Mouse (Mus musculus) lung, adult 2 months (tissue): ENCODE measurements around the gene Rasgrf2. TPM values are rescaled to one million over a fixed set of nuclear protein-coding genes. Genes with fewer than 3 reads are reported as not detected.

Source experiments
- DNase-seq: peaks from one replicate; pipeline ENCODE4 v3.0.0; 2022
- H3K4me1 ChIP-seq: fragments of 200-500 bp; 2 replicates; pipeline ENCODE4 v1.6.1; 2011; ENCODE audit warnings: low read length; ENCODE audit not compliant: control insufficient read depth, insufficient read depth
- H3K4me3 ChIP-seq: fragments of 200-500 bp; replicated peaks from 2 replicates; pipeline ENCODE3; 2011; ENCODE audit warnings: low read depth, mild to moderate bottlenecking, control low read depth, low read length; ENCODE audit errors: extremely low read depth
- CTCF ChIP-seq: fragments of 200-500 bp; IDR thresholded peaks from 2 replicates; pipeline ENCODE4 v1.5.1; 2011; ENCODE audit warnings: mild to moderate bottlenecking, low read length, control low read depth; ENCODE audit not compliant: insufficient read depth
- POLR2A ChIP-seq: fragments of 200-500 bp; IDR thresholded peaks from 2 replicates; pipeline ENCODE4 v1.6.1; 2011; ENCODE audit warnings: low read depth, mild to moderate bottlenecking, control low read depth, low read length, borderline replicate concordance; ENCODE audit errors: extremely low read depth
- WGBS: fragments of 180-500 bp; shearing (Covaris S2); methylation state at CpG from one replicate; pipeline ENCODE4 v1.1.7; 2018; 5-methylcytosine and 5-hydroxymethylcytosine counted together
- polyA plus RNA-seq: library from polyadenylated mRNA; depleted of rRNA; stranded (reverse); fragments of >200 nt; gene quantifications from 2 replicates; pipeline ENCODE4 v1.2.3, GENCODE M21; 2012

Rasgrf2 gene
- polyA plus RNA-seq, 1 experiment: 20.8 TPM

- DNase-seq: no peak
- Histone ChIP-seq H3K4me3 (no peak overlapping the region), H3K4me1 (no peaks in the 10 kb centered on the region)
- WGBS: 91% methylated on average over 12 of the region's 12 CpGs
- no peak for TF ChIP-seq CTCF
- TF ChIP-seq POLR2A: no peak
These were observed 77.7 kb downstream of the Rasgrf2 start for GRCm38 (mm10) chr13:92053748-92054147.

- Histone ChIP-seq H3K4me3 (no peak overlapping the region), H3K4me1 (no peaks in the 10 kb centered on the region)
- no peak for DNase-seq
- no peak for TF ChIP-seq CTCF
- no peak for TF ChIP-seq POLR2A
- WGBS: 61% methylated on average over 3 of the region's 3 CpGs
These were observed 78.5 kb downstream of the Rasgrf2 start for GRCm38 (mm10) chr13:92053001-92053400.

- Histone ChIP-seq H3K4me3 (no peak overlapping the region), H3K4me1 (no peaks in the 10 kb centered on the region)
- no peak for DNase-seq
- TF ChIP-seq POLR2A (no peak), CTCF (no peak)
- WGBS: 73% methylated on average over 3 of the region's 3 CpGs
These were observed 80.2 kb downstream of the Rasgrf2 start for GRCm38 (mm10) chr13:92051216-92051615.

GRCm38 (mm10) chr13:92041584-92042563, 89.6 kb downstream of the Rasgrf2 start:
- no peak for DNase-seq
- 49% methylated on average over 8 of the region's 8 CpGs for WGBS
- no peak for TF ChIP-seq POLR2A
- TF ChIP-seq CTCF: no peak
- no peak overlapping the region for H3K4me3 ChIP-seq
- H3K4me1 ChIP-seq: peaks cover 3% of the 10 kb centered on the region; the same call in 1 of the 2 replicates

GRCm38 (mm10) chr13:92030364-92031057, 100.9 kb downstream of the Rasgrf2 start:
- Histone ChIP-seq H3K4me1 (no peaks in the 10 kb centered on the region), H3K4me3 (no peak overlapping the region)
- TF ChIP-seq POLR2A: no peak
- no peak for TF ChIP-seq CTCF
- no peak for DNase-seq
- 83% methylated on average over 24 of the region's 24 CpGs for WGBS

- DNase-seq: no peak
- no peak for TF ChIP-seq CTCF
- no peak for TF ChIP-seq POLR2A
- WGBS: 64% methylated on average over 3 of the region's 3 CpGs
- no peak overlapping the region for H3K4me3 ChIP-seq
- H3K4me1 ChIP-seq: no peaks in the 10 kb centered on the region
These were observed 101.8 kb downstream of the Rasgrf2 start for GRCm38 (mm10) chr13:92029666-92030065.

- WGBS: 89% methylated on average over 5 of the region's 5 CpGs
- no peak for DNase-seq
- TF ChIP-seq POLR2A (no peak), CTCF (no peak)
- no peaks in the 10 kb centered on the region for H3K4me1 ChIP-seq
- no peak overlapping the region for H3K4me3 ChIP-seq
These were observed 103.5 kb downstream of the Rasgrf2 start for GRCm38 (mm10) chr13:92027951-92028350.

GRCm38 (mm10) chr13:92026651-92027050, 104.8 kb downstream of the Rasgrf2 start:
- WGBS: 56% methylated on average over 2 of the region's 2 CpGs
- DNase-seq: no peak
- no peak for TF ChIP-seq CTCF
- TF ChIP-seq POLR2A: no peak

GRCm38 (mm10) chr13:92025124-92025523, 106.3 kb downstream of the Rasgrf2 start:
- H3K4me3 ChIP-seq: no peak overlapping the region
- no peaks in the 10 kb centered on the region for H3K4me1 ChIP-seq
- WGBS: 89% methylated on average over 3 of the region's 3 CpGs
- no peak for TF ChIP-seq POLR2A
- TF ChIP-seq CTCF: no peak
- no peak for DNase-seq

More at GRCm38 (mm10) chr13:92026651-92027050, 104.8 kb downstream of the Rasgrf2 start:
- Histone ChIP-seq H3K4me1 (no peaks in the 10 kb centered on the region), H3K4me3 (no peak overlapping the region)
